Comparison of ENCODE assay signal across 8 mouse cellular contexts in genomic region chr7:15948381-15948941, GRCm38 (mm10). TPM values are rescaled to one million over a fixed set of nuclear protein-coding genes. Genes with fewer than 3 reads are reported as not detected.
DNase-seq lines count a peak whose midpoint lies in the region; ATAC-seq lines count a peak whose summit lies in the region.

No protein-coding gene starts in this region.

- no peaks in the 10 kb centered on the region for H3K9me3 ChIP-seq in hindbrain, embryonic 13.5 days

- no peak overlapping the region for H3K27ac ChIP-seq in hindbrain, embryonic 13.5 days

- peaks cover 15% of the 10 kb centered on the region for H3K36me3 ChIP-seq in hindbrain, embryonic 13.5 days

- 7% methylated on average over 23 of the region's 23 CpGs for WGBS in hindbrain, embryonic 13.5 days

- H3K4me1 ChIP-seq in hindbrain, embryonic 13.5 days (replicated peaks) = peaks cover 31% of the 10 kb centered on the region

- H3K9ac ChIP-seq in hindbrain, embryonic 13.5 days = peak overlapping the region; percentile 43; the same call in 1 of the 2 replicates

- peak; percentile 95 for DNase-seq in R1 (ENCODE audit: low read depth, low spot score)
- peak; percentile 82 to 90 for DNase-seq in cerebellum, postnatal 14 days
- DNase-seq in frontal cortex, postnatal 36 days (ENCODE audit: low spot score in 2 of 2) = peak; percentile 57 to 65
- peak; percentile 61 to 76 for DNase-seq in layer of hippocampus, postnatal 25 days (ENCODE audit: extremely low spot score in 1 of 2, low spot score in 1 of 2)
- DNase-seq in lung, postnatal 25 days (ENCODE audit: low spot score) = peak; percentile 88
- DNase-seq in retina, adult 2 months (ENCODE audit: low read depth, low spot score) = peak; percentile 36
- DNase-seq in thymus, postnatal 25 days = peak; percentile 80

- H3K4me2 ChIP-seq in hindbrain, embryonic 13.5 days = peak overlapping the region; percentile 41

- ATAC-seq in hindbrain, embryonic 13.5 days (ENCODE audit: low FRiP score) = 0 out of 2 replicates have a peak, but pooled peaks have one; percentile 4

- peak overlapping the region; percentile 17 for H3K4me3 ChIP-seq in hindbrain, embryonic 13.5 days

- no peaks in the 10 kb centered on the region for H3K27me3 ChIP-seq in hindbrain, embryonic 13.5 days

RNA-seq across cellular contexts. Expression of gene Nop53, which starts 2.6 kb away (rescaled TPM):
- polyA plus RNA-seq in hindbrain, embryonic 13.5 days (2015; fragmentation: Nextera tagmentation; extraction: Ambion mirVana) = 133 and 135 TPM in 2 replicates
- total RNA-seq in layer of hippocampus, postnatal 25 days (2021) = 100 to 1,000 TPM; 118 to 133 TPM

RNA-seq across cellular contexts. Expression of gene Ehd2, which starts 18.9 kb away (rescaled TPM):
- 5.2 and 6.4 TPM in 2 replicates for polyA plus RNA-seq in hindbrain, embryonic 13.5 days (2015; fragmentation: Nextera tagmentation; extraction: Ambion mirVana)
- 1 to 10 TPM; 4.5 to 5.5 TPM for total RNA-seq in layer of hippocampus, postnatal 25 days (2021)

RNA-seq across cellular contexts. Expression of gene Selenow, which starts 26.3 kb away (rescaled TPM):
- polyA plus RNA-seq in hindbrain, embryonic 13.5 days (2015; fragmentation: Nextera tagmentation; extraction: Ambion mirVana) = 1,371 and 1,383 TPM in 2 replicates
- 1,000 to 10,000 TPM; 1,670 to 1,760 TPM for total RNA-seq in layer of hippocampus, postnatal 25 days (2021)

Comparison
In these comparisons a context has a peak if more than half of its experiments do, and no peak if none do; other contexts are left out.
1. DNase-seq: peak in every context shown above with its lines; median percentile 95 in R1; 88 in lung, postnatal 25 days; 86 in cerebellum, postnatal 14 days; 80 in thymus, postnatal 25 days; 68 in layer of hippocampus, postnatal 25 days; 61 in frontal cortex, postnatal 36 days; 36 in retina, adult 2 months.